Mouse (Mus musculus) intestine, embryonic 16.5 days (tissue): Measurements from ENCODE around the gene Nlrc5. TPM values are rescaled to one million over a fixed set of nuclear protein-coding genes. Genes with fewer than 3 reads are reported as not detected.

Experiments used
- ATAC-seq: fragments of 200-750 bp; cut with Nextera tagmentation; 2 replicates; pipeline ENCODE4 v1.8.0; 2017; ENCODE audit warnings: moderate TSS enrichment, moderate library complexity
- H3K27ac ChIP-seq: fragments of 300-500 bp; sonication (generic); 2 replicates; pipeline ENCODE4 v1.5.1; 2014; ENCODE audit warnings: mild to moderate bottlenecking, low read length
- H3K27me3 ChIP-seq: fragments of 300-500 bp; sonication (generic); replicated peaks from 2 replicates; pipeline ENCODE4 v1.6.1; 2014; ENCODE audit warnings: low read length, control low read depth, mixed read lengths; ENCODE audit not compliant: control insufficient read depth, insufficient read depth
- H3K36me3 ChIP-seq: fragments of 300-500 bp; sonication (generic); 2 replicates; pipeline ENCODE4 v1.6.1; 2014; ENCODE audit warnings: low read length, control low read depth; ENCODE audit not compliant: control insufficient read depth, insufficient read depth
- H3K4me1 ChIP-seq: fragments of 300-500 bp; sonication (generic); 2 replicates; pipeline ENCODE4 v1.6.1; 2014; ENCODE audit warnings: low read length, control low read depth, mixed read lengths; ENCODE audit not compliant: control insufficient read depth, insufficient read depth
- H3K4me2 ChIP-seq: fragments of 300-500 bp; sonication (generic); 2 replicates; pipeline ENCODE4 v1.6.1; 2014; ENCODE audit warnings: low read depth, low read length, control low read depth
- H3K4me3 ChIP-seq: fragments of 300-500 bp; sonication (generic); 2 replicates; pipeline ENCODE4 v1.5.1; 2014; ENCODE audit warnings: mild to moderate bottlenecking, low read length
- H3K9ac ChIP-seq: fragments of 300-500 bp; sonication (generic); 2 replicates; pipeline ENCODE4 v1.6.1; 2014; ENCODE audit warnings: low read depth, low read length
- H3K9me3 ChIP-seq: fragments of 300-500 bp; sonication (generic); 2 replicates; pipeline ENCODE4 v1.6.1; 2016; ENCODE audit warnings: low read length, control low read depth; ENCODE audit not compliant: control insufficient read depth
- WGBS: fragments of 180-500 bp; shearing (Covaris S2); extraction: QIAGEN DNeasy Blood & Tissue Kit; methylation state at CpG from one replicate; pipeline ENCODE4 v1.1.7; 2014; 5-methylcytosine and 5-hydroxymethylcytosine counted together
- polyA plus RNA-seq: library from polyadenylated mRNA; unstranded; fragments of >200 nt; fragmentation: Nextera tagmentation; extraction: Ambion mirVana; gene quantifications from 2 replicates; pipeline ENCODE4 v1.2.1, GENCODE M21; 2015

Gene Nlrc5
- polyA plus RNA-seq, 1 experiment from 2014 or later, result 0.43 TPM

DNA sequence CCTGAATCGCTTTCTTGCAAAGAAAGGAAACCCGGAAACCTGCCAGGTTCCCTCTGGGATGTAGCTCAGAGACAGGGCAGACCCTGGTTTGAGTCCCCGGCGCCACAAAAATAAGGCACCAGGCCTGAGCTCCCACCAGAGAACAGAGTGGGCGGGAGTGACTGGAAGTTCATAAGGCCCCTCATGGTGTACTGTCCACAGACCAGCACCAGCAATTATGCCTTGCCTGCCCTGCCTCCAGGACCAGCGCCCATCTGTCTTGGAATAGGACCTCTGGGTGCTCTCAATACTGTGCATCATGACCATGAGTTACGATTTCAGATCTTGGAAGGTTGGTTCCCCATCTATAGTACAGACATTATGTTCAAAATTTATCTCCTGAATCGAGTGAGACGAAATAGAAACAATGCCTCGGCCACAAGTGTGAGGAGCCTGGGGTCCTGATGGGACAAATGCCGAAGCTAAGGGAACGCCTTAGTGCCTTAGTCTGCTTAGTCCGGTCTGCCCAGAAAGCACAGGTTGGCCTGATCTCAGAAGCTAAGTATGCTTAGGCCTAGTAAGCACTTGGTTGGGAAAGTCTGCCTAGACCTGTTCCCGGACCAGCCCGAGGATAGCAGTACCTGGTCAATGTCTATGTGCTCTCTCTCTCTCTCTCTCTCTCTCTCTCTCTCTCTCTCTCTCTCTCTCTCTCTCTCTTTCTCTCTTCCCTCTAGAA lies 1.4 kb downstream of the Nlrc5 start:
- ATAC-seq, result no peak
- H3K4me2 ChIP-seq, result no peak overlapping the region
- no peaks in the 10 kb centered on the region for H3K9me3 ChIP-seq
- no peak overlapping the region for H3K9ac ChIP-seq
- H3K27ac ChIP-seq, result no peak overlapping the region
- no peaks in the 10 kb centered on the region for H3K36me3 ChIP-seq
- 90% methylated on average over 15 of the region's 15 CpGs for WGBS
- H3K4me3 ChIP-seq, result no peak overlapping the region
- no peaks in the 10 kb centered on the region for H3K4me1 ChIP-seq
- peaks cover 2% of the 10 kb centered on the region; the same call in 1 of the 2 replicates for H3K27me3 ChIP-seq

DNA sequence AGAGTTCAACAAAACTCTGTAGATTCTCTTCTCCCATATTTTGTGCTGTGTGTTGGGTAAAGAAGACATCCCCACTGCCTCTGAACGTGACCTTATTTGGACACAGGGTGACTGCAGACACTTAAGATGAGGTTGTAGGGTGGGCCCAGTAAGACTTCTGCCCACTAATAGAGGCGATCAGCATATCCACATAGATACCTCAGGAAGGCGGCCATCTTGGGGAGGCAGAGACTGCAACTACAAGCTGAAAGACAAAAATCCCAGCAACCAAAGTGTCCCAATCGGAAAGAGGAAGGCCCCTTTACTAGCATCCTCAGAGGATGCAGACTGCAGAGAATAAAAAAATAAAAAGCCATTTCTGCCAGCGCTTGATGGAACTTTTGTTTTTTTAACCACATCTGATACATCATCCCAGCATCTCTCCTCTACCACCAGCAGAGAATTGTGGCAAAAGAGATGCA lies 2.0 kb downstream of the Nlrc5 start:
- peaks cover 2% of the 10 kb centered on the region; the same call in 1 of the 2 replicates for H3K27me3 ChIP-seq

DNA sequence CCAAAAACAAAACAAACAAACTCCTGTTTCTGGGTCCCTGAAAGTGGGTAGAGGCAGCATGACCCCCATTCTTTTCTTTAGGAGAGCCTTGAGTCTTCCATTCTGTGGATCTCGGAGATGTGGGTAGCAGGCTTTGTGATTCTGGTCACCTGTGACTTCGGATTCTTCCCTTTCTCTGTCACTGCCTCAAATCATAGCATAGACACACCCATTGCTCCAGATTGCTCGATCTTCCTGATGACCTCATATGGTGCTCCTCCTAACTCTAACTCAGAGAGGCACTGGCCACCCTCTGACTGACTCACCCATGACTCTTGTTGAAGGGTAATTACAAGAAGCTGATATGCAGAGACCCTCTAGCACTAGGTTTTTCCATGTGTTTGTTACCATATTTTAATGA lies 2.7 kb downstream of the Nlrc5 start:
- H3K9me3 ChIP-seq, result no peaks in the 10 kb centered on the region
- no peaks in the 10 kb centered on the region for H3K36me3 ChIP-seq
- ATAC-seq, result no peak
- no peak overlapping the region for H3K4me3 ChIP-seq
- no peak overlapping the region for H3K4me2 ChIP-seq
- H3K9ac ChIP-seq, result no peak overlapping the region
- H3K27ac ChIP-seq, result no peak overlapping the region
- WGBS, result 70% methylated on average over 3 of the region's 3 CpGs
- no peaks in the 10 kb centered on the region for H3K4me1 ChIP-seq
- H3K27me3 ChIP-seq, result peaks cover 2% of the 10 kb centered on the region; the same call in 1 of the 2 replicates

More for the DNA sequence above, 2.0 kb downstream of the Nlrc5 start:
- no peaks in the 10 kb centered on the region for H3K4me1 ChIP-seq
- H3K27ac ChIP-seq, result no peak overlapping the region
- no peak overlapping the region for H3K4me3 ChIP-seq
- H3K4me2 ChIP-seq, result no peak overlapping the region
- no peak for ATAC-seq
- H3K36me3 ChIP-seq, result no peaks in the 10 kb centered on the region
- no peak overlapping the region for H3K9ac ChIP-seq
- 89% methylated on average over 5 of the region's 5 CpGs for WGBS
- no peaks in the 10 kb centered on the region for H3K9me3 ChIP-seq

DNA sequence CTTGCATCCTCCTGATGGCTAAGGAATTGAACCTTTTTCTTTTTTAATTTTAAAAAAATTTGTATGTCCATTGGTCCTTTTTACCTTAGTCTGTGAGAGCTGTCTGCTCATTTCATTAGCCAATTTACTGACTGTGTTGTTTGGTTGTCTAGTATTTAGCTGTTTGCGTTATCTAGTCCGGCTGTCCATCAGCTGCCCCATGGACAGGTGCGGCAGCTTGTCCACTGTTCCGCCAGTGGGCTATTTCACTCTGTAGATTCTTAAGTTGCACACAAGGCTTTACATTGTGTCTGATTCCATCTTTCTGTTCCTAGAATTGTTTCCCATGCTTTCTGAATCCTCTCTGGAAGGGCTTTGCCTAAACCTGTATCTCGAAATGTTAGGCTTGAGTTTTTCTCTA lies 4.5 kb downstream of the Nlrc5 start:
- Histone ChIP-seq H3K27me3 (0 out of 2 replicates have a peak, but pooled peaks cover 2% of the 10 kb centered on the region), H3K4me3 (no peak overlapping the region), H3K9ac (no peak overlapping the region), H3K27ac (no peak overlapping the region), H3K4me2 (no peak overlapping the region), H3K36me3 (no peaks in the 10 kb centered on the region), H3K4me1 (no peaks in the 10 kb centered on the region), H3K9me3 (no peaks in the 10 kb centered on the region)
- no peak for ATAC-seq
- WGBS, result 81% methylated on average over 5 of the region's 5 CpGs

DNA sequence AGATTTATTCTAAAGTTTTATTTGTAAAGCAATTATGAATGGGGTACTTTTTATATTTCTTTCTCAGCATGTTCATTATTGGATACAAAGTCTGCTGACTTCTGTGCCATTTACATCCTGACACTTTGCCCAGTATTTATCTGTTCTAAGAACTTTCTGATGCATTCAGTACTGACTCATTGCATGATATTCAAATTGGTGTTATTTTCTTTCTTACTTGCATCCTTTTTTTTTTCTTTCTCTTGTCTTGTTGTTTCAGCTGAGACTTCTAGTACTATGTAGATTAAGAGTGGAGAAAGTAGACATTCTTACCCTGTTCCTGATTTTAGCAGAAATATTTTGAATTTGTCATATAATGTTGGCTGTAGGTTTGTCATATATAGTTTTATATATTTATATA lies 5.5 kb downstream of the Nlrc5 start:
- H3K36me3 ChIP-seq, result no peaks in the 10 kb centered on the region
- no peak overlapping the region for H3K27ac ChIP-seq
- no peaks in the 10 kb centered on the region for H3K4me1 ChIP-seq
- H3K9ac ChIP-seq, result no peak overlapping the region
- H3K9me3 ChIP-seq, result no peaks in the 10 kb centered on the region
- 0 out of 2 replicates have a peak, but pooled peaks cover 2% of the 10 kb centered on the region for H3K27me3 ChIP-seq
- no peak for ATAC-seq
- no peak overlapping the region for H3K4me2 ChIP-seq
- H3K4me3 ChIP-seq, result no peak overlapping the region

DNA sequence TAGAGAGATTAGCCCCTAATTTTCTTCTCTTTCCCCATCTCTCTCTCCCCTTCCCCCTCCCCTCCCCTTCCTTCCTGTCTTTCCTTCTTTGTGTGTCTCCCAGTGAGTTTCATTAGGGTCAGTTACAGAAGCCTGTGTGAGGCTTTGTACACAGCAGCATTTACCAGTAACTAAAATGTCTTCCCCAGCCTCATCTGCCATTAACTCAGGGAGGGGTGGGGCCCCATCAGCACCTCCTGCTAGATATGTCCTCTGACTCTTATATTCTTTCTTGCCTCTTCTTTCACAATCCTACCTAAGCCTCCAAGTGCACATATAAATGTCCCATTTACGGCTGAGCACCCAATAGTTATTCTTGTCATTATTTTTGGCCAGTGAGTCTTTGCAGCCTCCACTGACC lies 6.2 kb downstream of the Nlrc5 start:
- Histone ChIP-seq H3K27me3 (no peaks in the 10 kb centered on the region), H3K36me3 (no peaks in the 10 kb centered on the region), H3K4me1 (no peaks in the 10 kb centered on the region), H3K4me3 (no peak overlapping the region), H3K27ac (no peak overlapping the region), H3K4me2 (no peak overlapping the region), H3K9me3 (no peaks in the 10 kb centered on the region), H3K9ac (no peak overlapping the region)
- ATAC-seq, result no peak
- WGBS, result 84% methylated on average over 1 of the region's 1 CpGs

DNA sequence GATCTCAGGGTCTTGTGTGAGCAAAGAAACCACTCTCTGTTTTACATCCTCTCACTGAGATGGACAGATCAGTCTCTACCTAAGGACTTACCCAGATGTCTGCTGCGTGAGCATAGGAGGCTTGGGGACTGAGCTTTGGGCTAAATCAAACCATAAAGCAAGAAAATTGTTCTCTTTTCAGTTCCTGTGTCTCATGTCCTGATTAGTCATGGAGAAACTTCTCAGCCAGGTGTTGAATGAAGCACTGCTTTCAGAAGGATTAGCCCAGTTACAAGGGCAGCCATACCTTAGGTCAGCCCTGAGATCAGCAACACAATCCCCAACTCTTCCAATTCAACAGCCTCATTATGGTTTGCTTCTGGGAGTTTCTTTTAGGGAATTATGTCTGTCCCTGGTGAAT lies 7.5 kb downstream of the Nlrc5 start:
- no peaks in the 10 kb centered on the region for H3K4me1 ChIP-seq
- no peaks in the 10 kb centered on the region for H3K27me3 ChIP-seq
- ATAC-seq, result no peak
- no peak overlapping the region for H3K4me2 ChIP-seq
- 92% methylated on average over 1 of the region's 1 CpGs for WGBS
- no peak overlapping the region for H3K9ac ChIP-seq
- H3K27ac ChIP-seq, result no peak overlapping the region
- no peaks in the 10 kb centered on the region for H3K9me3 ChIP-seq
- H3K36me3 ChIP-seq, result no peaks in the 10 kb centered on the region
- no peak overlapping the region for H3K4me3 ChIP-seq

DNA sequence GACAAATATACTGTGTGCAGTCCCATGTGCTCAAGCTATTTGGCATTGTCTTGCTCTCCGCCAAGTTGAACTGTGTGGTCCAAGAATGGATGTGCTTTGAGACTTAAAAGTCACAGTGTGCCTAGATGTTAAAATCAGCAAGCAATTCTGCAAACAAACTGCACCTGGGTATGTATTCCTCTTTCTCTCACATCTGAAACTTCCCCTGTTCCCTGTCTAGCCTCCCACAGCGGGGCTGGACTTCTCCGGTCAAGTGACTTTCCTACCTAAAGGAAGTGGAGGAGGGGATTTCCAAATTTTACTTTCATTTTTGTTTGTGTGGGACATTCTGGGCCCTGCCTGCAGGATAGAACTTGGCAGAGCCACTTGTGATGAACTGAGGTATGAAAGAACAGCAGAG lies 9.0 kb downstream of the Nlrc5 start:
- 86% methylated on average over 3 of the region's 3 CpGs for WGBS
- Histone ChIP-seq H3K4me1 (no peaks in the 10 kb centered on the region), H3K27me3 (no peaks in the 10 kb centered on the region), H3K9me3 (no peaks in the 10 kb centered on the region), H3K27ac (no peak overlapping the region), H3K9ac (no peak overlapping the region), H3K4me2 (no peak overlapping the region), H3K4me3 (no peak overlapping the region), H3K36me3 (no peaks in the 10 kb centered on the region)
- no peak for ATAC-seq

DNA sequence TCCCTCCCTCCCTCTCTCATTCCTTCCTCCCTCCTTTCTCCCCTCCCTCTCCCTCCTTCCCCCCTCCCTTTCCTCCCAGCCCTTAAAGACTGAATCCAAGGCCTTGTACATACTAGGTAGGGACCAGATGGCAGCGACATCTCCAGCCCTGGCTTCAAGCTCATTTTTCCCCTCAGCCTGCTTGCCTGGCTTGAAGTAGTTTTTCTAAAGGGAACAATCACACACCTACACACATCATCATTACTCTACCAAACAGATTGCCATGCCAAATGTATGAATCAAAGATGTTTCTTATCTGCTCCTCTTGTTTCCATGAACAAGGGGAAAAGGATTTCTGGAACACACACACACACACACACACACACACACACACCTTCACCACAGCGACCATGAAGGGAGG lies 10.3 kb downstream of the Nlrc5 start:
- Histone ChIP-seq H3K27me3 (no peaks in the 10 kb centered on the region), H3K4me2 (no peak overlapping the region), H3K36me3 (no peaks in the 10 kb centered on the region), H3K4me1 (no peaks in the 10 kb centered on the region), H3K4me3 (no peak overlapping the region), H3K9ac (no peak overlapping the region), H3K9me3 (no peaks in the 10 kb centered on the region), H3K27ac (no peak overlapping the region)
- no peak for ATAC-seq
- 68% methylated on average over 2 of the region's 2 CpGs for WGBS

DNA sequence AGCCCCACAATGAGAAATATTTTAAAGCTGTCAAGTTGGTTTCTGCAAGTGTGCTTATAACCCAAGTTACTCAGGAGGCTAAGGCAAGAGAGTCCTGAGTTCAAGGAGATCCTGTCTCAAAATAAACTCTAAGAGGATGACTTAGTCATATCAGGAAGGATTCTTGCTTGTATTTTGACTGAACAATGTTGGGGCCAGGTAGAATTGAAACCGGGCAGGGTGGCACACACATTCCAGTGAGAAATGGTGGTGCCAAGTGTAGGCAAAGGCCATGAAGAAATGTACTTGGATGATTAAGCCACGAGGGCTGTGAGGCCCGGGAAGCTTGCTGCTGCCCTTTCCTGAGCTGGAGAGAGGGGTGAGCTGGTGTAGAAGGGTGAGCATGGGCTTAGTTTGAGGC lies 13.0 kb downstream of the Nlrc5 start:
- ATAC-seq, result no peak
- Histone ChIP-seq H3K4me3 (no peak overlapping the region), H3K27ac (no peak overlapping the region), H3K4me2 (no peak overlapping the region), H3K27me3 (no peaks in the 10 kb centered on the region), H3K9ac (no peak overlapping the region), H3K9me3 (no peaks in the 10 kb centered on the region), H3K36me3 (no peaks in the 10 kb centered on the region), H3K4me1 (no peaks in the 10 kb centered on the region)
- 81% methylated on average over 3 of the region's 3 CpGs for WGBS
